Mouse (Mus musculus) CD4-positive, CD25-positive, alpha-beta regulatory T cell, adult 4 months (primary cell): Measurements from ENCODE around the gene Aym1. TPM values are rescaled to one million over a fixed set of nuclear protein-coding genes. Genes with fewer than 3 reads are reported as not detected.
"Not testable (repeated sequence)": the region's sequence is repeated elsewhere in the genome, so short reads cannot be mapped to it uniquely, and the experiment has no call there.

ENCODE experiments used
- ATAC-seq: one replicate; pipeline ENCODE4 v1.8.0; 2017
- polyA plus RNA-seq, 2 experiments: library from polyadenylated mRNA; unstranded; fragments of 100-300 nt; shearing (Covaris generic); gene quantifications; one replicate each; pipeline ENCODE4 v1.2.1; 2017

Aym1 gene
- polyA plus RNA-seq, 2 experiments from 2014 or later = not detected

DNA sequence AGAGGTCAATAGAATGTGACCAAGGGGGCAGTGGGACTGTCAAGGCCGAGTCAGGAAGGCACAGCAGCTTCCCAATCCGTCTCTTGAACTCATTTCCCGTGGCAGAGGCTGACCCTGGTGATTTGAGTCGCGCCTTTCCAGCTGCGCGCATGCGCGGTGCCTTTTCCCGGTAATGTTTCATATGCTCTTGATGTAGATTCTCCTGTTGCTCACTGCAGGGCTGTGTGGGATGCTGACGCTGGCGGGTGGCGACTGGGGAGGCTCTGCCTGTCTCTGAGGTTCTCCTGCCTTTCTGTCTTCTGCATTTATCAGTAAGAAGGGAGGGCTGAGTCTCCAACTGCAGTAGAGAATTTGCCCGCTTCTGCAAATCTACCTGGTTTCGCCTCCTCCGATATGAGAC is 2.8 kb upstream of the Aym1 start:
- ATAC-seq = no peak

DNA sequence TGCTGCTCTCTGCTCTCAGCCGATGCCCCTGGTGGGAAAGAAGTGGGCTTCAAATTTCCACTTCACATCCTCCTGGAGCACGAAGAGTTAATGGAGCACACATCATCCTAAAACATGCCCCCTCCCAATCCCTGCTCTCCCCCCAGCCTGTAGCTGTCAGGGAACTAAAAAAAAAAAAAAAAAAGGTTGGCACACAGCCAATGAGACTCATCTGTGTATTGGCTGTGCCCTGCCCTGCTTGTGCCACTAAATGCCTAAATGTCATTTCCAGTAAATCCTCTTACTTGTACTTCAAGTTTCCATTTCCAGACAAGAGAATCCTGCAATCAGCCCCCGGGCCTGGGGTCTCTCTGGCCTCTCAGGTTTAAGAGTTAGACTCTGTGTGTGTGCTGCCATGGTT is 562 bp downstream of the Aym1 start:
- ATAC-seq = no peak

DNA sequence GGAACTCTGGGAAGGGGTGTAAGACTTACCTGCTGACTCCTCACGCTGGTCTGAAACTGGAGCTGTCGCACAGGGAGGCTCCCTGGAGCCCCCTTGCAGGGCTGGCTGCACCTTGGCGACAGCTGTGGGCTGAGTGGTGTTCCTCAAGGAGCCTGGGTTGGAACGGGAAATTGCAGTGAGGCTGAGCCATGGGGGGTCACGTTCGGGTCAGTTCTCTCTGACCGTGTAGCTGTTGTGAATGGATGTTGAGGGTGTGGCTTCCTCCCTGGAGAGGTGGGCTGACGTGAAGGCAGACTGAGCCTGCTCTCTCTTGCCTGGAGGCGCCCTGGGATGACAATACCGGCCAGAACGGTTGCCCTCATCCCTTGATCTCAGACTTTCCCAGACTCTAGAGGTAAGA is 1.7 kb downstream of the Aym1 start:
- ATAC-seq = no peak

DNA sequence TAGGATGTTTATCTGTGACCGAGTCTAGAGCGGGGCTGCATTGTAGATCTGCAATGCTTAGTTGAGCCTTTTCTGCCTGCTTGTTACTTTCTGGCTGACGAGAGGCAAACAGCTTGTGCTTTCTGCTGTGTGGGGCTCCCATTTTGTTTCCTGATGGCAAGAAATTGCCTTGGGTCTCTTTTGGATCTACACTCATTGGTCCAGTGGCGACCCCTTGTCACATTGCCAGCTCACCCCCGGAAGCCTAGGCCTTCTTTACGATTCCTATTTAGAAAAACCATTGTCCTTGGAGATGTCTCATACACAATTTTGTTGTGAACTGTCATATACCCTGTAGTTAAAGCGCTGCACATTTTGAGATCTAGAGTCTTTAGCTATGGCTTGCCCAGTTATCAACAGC is 4.2 kb downstream of the Aym1 start:
- ATAC-seq = no peak

DNA sequence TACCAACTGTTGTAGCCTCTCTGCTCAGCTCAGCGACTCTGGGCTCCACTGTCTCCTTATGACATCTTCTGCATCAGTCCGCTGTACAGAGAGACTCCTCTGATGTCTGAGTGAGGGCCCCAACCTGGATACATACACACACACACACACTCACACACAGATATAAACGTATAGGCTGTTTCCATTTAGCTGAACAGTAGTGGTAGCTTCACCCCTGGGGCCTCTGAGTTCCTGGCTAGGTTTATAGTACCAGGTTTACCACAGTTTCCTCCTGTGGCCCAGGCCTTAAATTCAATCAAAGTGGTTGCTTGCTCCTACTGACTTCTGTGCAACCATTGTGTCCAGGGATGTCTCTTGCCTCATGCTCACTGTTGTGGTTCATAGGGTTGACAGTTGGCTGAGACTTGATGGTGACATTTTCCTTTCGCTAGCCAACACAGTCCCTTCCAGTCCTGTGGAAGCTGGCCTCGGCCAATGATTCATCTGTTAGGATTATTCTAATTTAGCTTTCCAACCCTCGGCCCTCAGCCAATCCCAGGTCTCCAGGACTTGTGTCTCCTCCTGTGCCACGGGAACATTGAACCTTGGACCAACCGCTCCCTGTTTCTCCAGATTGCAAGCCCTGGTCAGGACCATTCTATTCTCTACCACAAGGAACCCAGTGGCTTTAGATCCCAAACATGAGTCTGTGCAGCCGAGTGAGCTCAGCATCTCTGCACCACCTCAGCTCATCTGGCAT is 5.3 kb downstream of the Aym1 start:
- ATAC-seq = no peak

DNA sequence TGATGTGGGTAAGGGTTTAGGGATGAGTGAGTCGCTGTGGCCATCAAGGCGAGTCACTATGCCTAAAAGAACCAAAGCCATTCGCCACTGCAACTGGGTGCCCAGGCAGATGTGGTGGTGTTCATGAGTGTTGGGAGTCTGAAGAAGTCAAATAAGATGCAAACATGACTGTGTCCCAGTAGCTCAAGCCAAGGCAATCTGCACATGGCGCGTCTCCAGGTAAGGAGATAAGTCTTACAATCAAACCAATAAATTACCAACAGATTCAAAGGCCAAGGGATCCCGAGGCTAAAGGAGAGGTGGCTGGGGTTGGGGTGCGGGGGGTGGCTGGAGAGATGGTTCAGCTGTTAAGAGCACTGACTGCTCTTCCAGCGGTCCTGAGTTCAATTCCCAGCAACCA is 6.1 kb downstream of the Aym1 start:
- no peak for ATAC-seq

DNA sequence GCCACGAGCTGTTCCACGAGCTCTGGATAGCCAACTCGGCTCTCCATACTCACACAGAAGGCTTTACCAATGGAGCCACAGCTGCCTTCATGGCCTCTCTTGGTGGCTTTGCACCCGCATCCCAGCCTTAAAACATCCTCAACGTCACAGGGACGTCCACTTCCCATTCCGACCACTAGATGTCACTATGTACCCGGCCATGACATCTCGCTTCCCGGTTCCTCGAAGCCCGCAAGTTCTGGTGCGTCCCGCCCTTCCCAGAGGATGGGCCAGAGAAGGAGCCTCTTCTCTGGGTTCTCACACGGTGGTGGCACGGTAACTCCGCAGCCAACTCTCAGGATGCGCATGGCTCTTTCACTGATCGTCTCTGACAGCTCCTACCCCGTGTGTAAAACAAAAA is 8.8 kb downstream of the Aym1 start:
- peak; percentile 37 for ATAC-seq

DNA sequence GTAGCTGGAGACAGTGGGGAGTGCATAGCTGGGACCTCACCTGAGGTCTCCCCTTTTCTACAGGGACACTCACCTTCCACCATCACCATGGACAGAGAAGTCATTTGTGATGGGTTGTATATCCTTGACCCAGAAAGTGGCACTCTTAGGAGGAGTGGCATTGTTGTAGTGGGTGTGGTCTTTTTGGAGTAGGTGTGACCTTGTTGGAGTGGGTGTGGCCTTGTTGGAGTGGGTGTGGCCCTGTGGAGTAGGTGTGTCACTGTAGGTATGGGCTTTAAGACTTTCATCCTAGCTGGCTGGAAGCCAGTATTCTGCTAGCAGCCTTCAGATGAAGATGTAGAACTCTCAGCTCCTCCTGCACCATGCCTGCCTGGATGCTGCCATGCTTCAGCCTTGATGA is 10.6 kb downstream of the Aym1 start:
- not testable (repeated sequence) for ATAC-seq

DNA sequence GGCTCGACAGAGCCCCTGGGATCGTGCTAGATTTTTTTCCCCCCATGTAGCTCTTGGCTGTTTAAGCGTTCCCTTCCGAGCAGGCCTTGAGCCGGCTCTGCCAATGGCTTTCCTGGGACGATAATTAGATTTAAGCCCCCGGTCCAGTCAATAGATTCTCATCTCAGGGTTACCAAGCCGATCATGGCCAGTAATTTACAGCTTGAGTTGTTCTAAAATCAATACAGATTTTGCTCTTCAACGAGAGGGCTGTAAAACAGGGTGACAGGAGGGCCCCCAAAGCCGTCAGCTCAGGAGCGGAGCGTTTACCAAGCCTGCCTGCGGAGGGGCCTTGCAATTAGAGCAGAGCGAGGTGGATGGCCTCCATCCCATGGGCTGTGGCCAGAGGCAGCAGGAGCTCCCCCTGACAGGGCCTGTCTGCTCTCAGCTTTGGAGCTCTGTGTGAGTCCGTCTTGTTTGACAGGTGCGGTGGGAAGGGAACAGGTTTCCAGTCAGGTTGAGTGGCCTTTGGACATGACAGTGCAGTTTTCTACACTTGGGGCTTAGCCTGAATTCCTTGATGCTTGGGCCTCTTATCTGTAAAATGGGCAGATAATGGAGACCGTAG is 12.3 kb downstream of the Aym1 start:
- no peak for ATAC-seq

DNA sequence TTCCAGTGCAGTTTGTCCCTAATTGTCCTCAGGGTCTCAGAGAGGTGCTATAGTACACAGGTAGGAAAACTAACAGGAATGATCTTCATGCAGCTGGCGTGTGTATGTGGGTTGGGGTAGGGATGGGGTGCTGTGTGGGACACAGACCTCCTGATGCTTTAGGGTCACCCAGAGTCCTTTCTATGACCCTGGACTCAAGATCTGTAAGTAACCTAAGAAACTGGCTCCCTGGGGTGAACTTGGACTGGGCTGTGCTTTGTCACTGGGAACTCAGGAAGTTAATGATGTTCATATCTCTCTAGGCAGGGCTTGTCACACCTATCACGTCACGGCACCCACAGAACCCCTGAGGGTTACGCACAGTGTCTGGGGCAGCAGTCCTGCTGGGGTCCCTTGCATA is 15.4 kb downstream of the Aym1 start:
- ATAC-seq = no peak

DNA sequence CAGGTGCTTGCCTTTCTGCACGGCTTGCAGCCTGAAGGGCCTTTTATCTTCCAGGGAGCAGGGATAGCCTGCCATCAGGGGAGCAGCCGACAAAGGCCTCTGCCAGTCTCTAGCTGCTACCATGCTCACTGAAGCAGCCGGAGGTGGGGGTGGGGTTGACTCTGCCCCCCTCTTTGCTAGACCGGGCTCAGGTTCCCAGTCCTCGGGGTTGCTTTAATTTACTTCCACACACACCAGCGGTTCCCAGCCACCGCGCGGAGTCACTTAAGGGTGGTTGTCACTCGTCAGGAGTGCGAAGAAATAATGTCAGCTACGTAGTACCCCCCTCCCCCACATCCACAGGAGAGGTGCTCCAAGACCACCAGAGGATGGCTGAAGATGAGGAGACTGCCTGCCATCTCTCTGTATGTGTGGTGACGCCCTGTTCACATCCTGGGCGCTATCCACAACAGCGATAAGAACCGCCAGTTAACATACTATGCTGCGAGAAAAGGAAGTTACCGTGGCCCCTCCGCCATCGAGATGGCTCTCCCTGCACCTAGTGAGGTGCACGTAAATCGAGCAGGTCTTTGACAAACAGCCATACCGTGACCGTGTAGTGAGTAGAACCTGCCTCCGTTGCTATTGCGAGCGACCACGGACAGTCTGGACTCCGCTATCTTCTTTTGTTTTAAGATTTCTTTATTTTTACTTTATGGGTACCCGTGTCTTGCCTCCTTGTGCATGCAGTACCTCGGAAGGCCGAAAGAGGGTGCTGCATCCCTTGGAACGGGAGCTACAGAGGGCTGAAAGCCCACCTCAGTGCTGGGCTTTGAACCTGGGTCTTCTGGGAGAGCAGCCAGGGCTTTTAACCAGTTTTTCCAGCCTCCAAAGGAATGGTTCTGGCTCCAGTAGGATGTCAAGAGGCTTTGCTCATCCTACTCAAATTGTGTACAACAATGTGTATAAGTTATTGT is 16.2 kb downstream of the Aym1 start:
- ATAC-seq = no peak

DNA sequence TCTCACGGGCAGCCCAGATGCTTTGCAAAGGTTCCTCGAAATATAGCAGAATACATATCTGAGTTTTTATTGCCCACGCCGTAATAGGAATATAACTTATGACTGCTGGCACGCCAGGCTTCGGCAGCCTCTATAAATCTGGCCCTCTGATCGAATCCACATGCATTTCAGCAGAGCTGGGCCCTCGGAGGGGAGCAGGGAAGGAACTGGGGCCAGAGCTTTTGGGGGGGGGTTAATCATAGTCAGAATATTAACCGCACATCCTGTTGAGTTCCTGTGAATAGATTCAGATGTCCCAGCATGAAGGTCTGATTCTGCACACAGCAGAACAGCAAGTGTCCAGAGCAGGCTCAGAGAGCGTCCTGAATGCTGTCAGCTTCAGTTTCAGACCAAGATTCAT is 17.2 kb downstream of the Aym1 start:
- no peak for ATAC-seq

DNA sequence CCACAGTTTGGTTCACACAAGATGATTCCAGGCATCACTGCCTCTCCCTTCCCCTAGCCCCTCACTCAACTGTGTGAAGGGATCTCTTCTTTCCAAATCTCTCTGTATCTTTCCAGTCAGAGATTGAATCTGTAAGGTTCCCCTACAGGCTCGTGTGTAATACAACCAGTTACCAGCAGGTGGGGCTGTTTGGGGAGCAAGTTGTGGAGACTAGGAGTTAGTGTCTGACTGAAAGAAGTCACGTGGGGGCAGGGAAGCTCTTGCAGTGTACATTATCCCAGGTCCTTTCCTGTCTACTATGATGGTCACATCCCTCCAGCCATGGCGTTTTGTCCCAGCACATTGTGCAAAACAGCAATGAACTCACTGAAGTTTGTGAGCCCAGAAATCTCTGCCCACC is 18.7 kb downstream of the Aym1 start:
- no peak for ATAC-seq

DNA sequence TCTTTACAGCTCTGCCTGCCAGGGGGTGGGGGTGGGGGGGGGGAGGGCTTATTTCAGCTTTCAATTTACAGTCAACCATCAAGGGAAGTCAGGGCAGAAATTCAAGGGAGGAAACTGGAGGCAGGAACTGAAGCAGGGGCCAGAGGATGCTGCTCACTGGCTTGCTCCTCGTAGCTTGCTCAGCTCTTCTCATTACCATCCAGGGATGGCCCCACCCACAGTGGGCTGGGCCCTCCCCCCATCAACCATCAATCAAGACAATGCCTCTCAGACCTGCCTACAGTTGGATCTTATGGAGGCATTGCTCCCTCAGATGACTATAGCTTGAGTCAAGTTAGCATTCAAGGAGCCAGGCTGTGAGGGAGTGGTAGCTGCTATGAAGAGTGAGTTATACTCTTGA is 19.2 kb downstream of the Aym1 start:
- no peak for ATAC-seq

DNA sequence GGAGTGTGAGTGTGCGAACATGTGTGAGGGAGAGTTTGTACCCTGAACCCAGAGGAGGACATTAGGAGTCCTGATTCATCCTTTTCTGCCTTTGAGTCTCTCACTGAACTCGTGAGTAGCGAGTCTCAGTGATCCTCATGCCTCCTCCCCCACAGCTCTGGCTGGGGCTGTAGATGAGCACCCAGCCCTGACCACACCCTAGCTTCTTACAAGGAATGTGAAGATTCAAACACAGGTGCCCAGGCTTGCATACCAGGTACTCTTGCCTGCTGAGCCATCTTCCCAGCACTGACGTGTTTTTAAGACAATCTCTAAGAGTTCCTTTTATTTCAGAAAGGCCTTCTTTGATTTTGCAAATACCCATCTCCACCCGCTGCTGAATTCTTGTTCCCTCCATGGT is 22.3 kb downstream of the Aym1 start:
- no peak for ATAC-seq

DNA sequence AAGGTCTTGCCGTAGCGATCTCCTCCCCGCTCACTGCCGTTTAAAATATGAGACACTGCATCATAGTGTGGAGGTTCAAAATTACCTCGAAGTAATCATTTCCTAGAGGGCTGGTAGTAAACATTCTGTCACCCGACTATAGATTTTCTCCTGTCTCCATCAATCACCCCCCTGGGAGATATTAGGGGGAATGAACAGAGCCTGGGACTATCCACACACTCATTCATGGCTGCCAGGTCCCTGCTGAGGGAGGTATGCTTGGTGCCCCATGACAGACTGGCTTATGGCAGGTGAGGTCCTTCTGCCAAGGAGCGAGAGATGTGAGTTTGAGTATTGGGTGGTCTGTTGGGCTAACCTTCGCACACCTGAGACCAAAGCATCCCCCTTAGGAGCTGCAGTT is 23.5 kb downstream of the Aym1 start:
- ATAC-seq = no peak

DNA sequence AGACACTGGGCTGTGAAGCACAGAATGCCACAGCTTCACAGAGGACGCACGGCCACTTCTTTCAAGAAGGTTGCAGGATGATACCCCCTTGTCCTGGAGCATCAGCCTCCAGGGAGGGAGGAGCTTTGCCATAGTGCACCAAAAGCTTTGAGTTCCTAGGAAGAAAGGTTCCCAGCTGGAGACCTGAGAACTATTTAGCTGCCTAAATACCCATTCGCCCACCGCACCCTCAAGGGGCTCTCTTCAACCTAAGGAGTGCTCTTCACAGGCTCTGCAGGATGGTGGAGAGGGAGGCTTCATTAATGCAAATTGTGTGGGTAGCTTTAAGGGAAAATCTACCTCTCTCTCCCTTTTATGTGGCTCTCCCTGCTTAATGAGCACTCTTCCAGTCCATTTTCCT is 25.5 kb downstream of the Aym1 start:
- ATAC-seq = no peak

DNA sequence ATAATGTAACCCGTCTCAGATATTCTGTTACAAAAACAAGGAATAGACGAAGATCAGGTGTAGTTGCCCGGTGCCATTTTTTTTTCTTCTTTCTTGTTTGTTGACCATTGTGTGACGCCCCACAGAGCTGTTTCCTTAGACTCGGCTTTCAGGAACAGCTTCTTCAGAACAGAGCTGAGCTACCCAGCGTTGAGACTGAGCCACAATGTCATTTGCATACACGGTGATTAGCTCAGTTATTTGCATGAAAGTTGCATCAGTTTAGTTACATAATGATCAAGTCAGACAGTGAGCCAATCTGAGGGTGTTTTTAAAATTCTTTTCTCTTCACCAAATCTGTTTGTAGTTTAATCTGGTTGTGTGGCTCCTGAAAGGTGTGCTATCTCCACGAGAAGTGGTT is 36.7 kb downstream of the Aym1 start:
- ATAC-seq = no peak

DNA sequence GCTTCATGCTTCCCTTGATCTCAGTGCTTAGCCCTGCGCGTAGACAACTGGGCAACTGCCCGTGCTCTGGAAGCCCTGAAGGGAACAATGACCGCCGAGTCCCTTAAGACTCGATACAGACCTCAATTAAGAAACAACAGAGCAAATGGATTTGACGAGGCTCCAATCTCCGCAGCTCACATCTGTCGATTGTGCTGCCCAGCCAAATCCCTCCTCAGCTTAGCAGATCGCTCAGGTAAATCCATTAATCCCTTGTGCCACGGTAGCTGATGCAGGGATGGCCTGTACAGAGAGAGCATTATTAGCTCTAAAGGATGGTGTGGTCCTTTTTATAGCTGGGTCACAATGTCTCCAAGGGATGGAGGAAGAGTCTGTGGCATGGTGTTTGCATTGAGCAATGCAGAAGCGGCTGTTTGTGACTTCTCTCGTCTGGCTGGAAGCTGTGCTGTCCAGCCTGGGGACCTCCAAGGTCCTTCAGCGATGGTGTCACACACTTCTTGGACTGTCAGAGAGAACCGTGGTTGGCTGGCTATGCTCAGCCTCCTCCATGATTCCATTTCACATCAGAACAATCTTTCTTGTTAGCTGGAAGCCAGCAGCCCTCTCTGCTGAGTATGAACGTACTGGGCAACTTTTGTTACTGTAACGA is 39.3 kb downstream of the Aym1 start:
- ATAC-seq = no peak

DNA sequence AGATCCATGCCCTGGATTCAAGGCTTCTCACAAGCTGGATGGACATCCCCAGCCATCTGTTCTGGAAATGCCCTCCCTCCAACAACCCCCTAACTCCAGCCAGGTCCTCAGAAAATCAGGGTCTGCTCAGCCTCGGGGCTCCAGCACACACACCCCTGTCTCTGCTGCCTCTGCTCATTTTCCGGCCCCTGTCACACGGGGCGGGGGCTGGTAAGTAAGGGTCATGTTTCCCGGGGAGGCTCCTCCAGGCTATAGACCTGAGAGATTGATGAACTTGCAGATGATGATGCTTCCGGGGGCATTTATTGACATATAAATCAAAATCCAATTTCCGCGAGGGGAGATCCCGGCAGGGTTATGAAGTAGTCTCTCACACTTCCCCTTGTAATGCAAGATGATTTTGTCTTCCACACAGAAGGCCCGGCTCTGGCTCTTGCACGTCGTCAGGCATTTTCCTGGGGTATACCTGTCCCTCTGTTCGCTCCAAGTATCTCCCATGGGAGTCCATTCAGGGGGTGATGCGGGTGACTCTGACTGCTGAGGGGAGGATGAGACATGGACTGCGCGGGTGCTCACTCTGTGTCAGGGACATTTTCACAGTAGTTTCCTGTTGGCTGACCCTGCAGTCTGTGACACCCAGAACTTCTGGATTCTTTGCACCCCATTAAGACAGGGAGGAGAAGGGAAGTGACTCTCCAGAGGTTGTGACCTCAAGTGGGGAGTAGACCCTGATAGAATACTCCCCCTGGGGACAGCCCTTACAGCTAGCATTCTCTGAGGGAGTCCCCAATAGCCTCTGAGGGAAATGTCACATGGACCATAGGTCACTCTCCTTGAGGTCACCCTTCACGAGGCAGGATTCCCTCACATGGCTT is 40.6 kb downstream of the Aym1 start:
- no peak for ATAC-seq

DNA sequence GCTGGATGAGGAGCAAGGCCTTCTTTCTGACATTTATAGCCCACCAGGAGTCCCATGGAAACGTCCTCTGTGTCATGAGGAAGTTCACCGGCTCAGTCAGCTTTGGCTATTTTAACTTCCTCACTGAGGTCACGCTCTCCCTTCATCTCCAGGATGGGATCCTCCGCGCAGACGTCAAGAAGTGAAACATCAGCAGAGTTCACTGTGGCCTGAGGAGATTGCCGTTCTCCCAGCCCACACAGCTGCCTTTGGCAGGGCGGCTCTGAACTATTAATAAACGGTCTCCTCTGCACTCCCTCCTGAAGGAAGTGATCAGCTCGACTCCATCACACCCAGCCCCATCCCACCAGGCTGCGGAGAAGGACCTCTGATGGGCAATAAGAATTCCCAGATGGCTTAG is 45.6 kb downstream of the Aym1 start:
- ATAC-seq = no peak

DNA sequence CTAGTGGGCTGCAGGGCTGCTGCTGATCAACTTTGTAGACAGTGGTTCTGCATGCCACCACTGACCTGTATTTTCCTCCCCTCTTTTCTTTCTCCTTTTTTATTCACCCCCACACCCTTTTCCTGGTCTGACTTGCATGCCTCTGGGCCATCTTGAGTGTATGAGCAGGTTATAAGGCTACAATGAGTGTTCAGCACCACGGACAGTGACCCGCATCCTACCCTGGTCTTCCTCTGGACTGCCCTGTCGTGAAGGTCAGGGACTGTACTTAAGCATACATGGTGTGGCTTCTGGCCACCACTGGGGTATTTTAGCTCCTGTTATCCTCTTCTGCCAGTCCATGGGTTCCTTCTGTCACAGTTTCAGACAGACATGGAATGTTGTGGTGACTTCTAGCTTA is 50.3 kb downstream of the Aym1 start:
- no peak for ATAC-seq
